Mouse (Mus musculus) frontal cortex, postnatal 36 days (tissue): Measurements from ENCODE around the gene Lig4.
A peak's percentile ranks its signal among the peaks of the same experiment; 100 is the strongest.

Source experiments
- DNase-seq, 2 experiments: peaks; one replicate each; pipeline ENCODE4 v3.0.0; 2022; ENCODE audit warnings: low spot score in 2 of 2

Lig4 gene

GRCm38 (mm10) chr8:9977573-9978314 lies at the start of gene Lig4, which contains the start of gene Abhd13:
Gene Lig4 (minus strand): TSS chr8:9977686.
Gene Abhd13 (plus strand): TSS chr8:9977707.
- DNase-seq = peak; percentile 99

GRCm38 (mm10) chr8:10017231-10017630 lies 39.7 kb upstream of the Lig4 start:
- DNase-seq = peak in 1 of 2 experiments; percentile 22

GRCm38 (mm10) chr8:10016252-10016651 lies 38.8 kb upstream of the Lig4 start:
- peak in 1 of 2 experiments; percentile 15 for DNase-seq

- DNase-seq = no peak
Measured at GRCm38 (mm10) chr8:10007660-10008028, 30.2 kb upstream of the Lig4 start.

- DNase-seq = peak; percentile 48 to 59
Measured at GRCm38 (mm10) chr8:10006986-10007659, 29.6 kb upstream of the Lig4 start.

GRCm38 (mm10) chr8:10006156-10006985 lies 28.9 kb upstream of the Lig4 start, which contains the start of gene Tnfsf13b:
Gene Tnfsf13b (plus strand): TSS chr8:10006467.
- DNase-seq = no peak

GRCm38 (mm10) chr8:10004115-10004514 lies 26.6 kb upstream of the Lig4 start:
- DNase-seq = peak in 1 of 2 experiments; percentile 13

- DNase-seq = no peak
Measured at GRCm38 (mm10) chr8:9980188-9980587, 2.7 kb upstream of the Lig4 start.

- no peak for DNase-seq
Measured at GRCm38 (mm10) chr8:9979746-9980145, 2.3 kb upstream of the Lig4 start.

GRCm38 (mm10) chr8:9978475-9979230 lies 1.2 kb upstream of the Lig4 start:
- no peak for DNase-seq

GRCm38 (mm10) chr8:9977016-9977415 lies 470 bp downstream of the Lig4 start:
- DNase-seq = peak in 1 of 2 experiments; percentile 9

- peak; percentile 97 to 99 for DNase-seq
Measured at GRCm38 (mm10) chr8:9975898-9976611, 1.4 kb downstream of the Lig4 start.

- no peak for DNase-seq
Measured at GRCm38 (mm10) chr8:9975276-9975675, 2.2 kb downstream of the Lig4 start.

GRCm38 (mm10) chr8:9971866-9972265 lies 5.6 kb downstream of the Lig4 start:
- DNase-seq = no peak

- DNase-seq = no peak
Measured at GRCm38 (mm10) chr8:9959919-9960318, 17.6 kb downstream of the Lig4 start.

GRCm38 (mm10) chr8:9958338-9958737 lies 19.1 kb downstream of the Lig4 start:
- DNase-seq = no peak

- DNase-seq = peak in 1 of 2 experiments; percentile 15
Measured at GRCm38 (mm10) chr8:9949134-9949890, 28.2 kb downstream of the Lig4 start.

- DNase-seq = no peak
Measured at GRCm38 (mm10) chr8:9935574-9935973, 41.9 kb downstream of the Lig4 start.

- peak; percentile 31 to 64 for DNase-seq
Measured at GRCm38 (mm10) chr8:9934891-9935565, 42.5 kb downstream of the Lig4 start.
